Mouse (Mus musculus): ENCODE measurements around the gene Gdf11.

GRCm38 (mm10) chr10:128921883-128922821 is 30.6 kb upstream of the Gdf11 start:
- no peak for TF ChIP-seq POLR2A (IDR thresholded peaks at IDR 0.05; ENCODE audit: insufficient read depth, low read depth, low read length)
- no peak for TF ChIP-seq CTCF (IDR thresholded peaks at IDR 0.05)

Data from heart, adult 2 months (tissue).